Mouse (Mus musculus): ENCODE results near the gene Gm15517.
"Not testable (repeated sequence)": the region's sequence is repeated elsewhere in the genome, so short reads cannot be mapped to it uniquely, and the experiment has no call there.

DNA sequence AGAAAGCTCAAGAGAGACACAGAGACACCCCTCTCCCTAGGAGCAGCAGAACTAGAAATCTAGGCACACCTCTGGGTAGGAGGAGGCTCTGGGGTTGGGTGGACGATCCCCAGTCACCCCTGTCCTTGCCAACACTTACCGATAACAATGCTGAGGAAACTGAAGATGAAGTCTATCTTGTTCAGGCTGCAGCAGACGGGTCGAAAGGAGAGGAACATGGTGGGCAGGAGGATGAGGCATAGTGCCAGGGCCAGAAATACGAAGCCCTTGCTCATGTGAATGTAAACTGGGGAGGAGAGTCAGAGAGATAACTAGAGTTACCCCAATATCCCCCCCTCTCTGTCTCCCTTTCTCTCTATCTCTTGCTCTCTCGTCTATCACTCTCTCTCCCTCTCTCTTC, 38.9 kb upstream of the Gm15517 start:
- not testable (repeated sequence) for TF ChIP-seq POLR2A (IDR thresholded peaks at IDR 0.05; ENCODE audit: low read depth, low read length); CTCF (IDR thresholded peaks at IDR 0.05; ENCODE audit: extremely low read depth, insufficient read length, insufficient replicate concordance, low read depth, low read length)

Measured in small intestine, adult 2 months (tissue).